Mouse (Mus musculus): Measurements from ENCODE around the gene Itga11.
"Not testable (repeated sequence)": the region's sequence is repeated elsewhere in the genome, so short reads cannot be mapped to it uniquely, and the experiment has no call there.

The Itga11 gene

DNA sequence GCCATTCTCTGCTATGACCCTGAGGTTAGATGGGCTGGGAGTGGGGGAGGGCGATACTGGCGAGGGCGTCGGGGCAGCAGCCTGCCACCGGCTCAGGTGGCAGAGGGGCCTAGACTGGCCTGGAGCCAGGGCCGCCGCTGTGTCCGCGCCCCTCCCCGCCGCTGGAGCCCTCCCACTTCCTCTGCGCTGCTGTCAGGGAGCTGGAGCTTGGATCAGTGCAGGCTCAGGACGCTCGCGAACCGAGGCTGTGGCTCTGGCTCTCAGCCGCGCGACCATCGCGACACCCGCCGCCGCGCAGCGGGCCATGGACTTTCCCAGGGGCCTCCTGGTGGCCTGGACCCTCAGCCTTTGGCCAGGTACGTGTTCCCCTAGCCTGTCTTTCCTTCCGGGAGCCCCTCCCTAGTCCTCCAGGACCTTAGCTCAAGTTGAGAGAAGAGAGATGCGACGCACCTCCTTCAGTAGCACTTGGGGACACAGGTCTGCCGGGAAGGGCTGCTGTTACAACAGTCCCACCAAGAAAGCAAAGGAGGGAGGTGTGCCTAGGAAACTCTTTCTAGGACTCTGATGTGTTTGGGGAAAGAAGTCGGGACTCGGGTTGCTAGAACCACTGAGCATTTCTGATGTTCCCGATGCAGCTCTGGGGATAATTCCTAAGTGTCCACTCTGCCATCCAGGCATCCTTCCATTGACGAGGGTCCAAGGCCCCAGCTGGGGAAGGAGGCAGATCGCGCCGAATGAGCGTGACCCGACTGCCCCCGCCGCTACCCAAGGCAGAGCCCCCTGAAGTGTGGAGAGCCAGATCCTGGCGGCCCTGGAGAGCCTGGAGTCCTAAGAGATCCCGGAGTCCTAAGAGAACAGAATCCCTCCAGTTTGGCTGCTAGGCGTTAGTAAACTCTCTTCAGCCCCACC lies at the start of gene Itga11:
Gene Itga11, plus strand, starts transcription at position 186 of the 909 bp plus-strand sequence.
- no peak for DNase-seq (ENCODE audit: low spot score in 2 of 2)

DNA sequence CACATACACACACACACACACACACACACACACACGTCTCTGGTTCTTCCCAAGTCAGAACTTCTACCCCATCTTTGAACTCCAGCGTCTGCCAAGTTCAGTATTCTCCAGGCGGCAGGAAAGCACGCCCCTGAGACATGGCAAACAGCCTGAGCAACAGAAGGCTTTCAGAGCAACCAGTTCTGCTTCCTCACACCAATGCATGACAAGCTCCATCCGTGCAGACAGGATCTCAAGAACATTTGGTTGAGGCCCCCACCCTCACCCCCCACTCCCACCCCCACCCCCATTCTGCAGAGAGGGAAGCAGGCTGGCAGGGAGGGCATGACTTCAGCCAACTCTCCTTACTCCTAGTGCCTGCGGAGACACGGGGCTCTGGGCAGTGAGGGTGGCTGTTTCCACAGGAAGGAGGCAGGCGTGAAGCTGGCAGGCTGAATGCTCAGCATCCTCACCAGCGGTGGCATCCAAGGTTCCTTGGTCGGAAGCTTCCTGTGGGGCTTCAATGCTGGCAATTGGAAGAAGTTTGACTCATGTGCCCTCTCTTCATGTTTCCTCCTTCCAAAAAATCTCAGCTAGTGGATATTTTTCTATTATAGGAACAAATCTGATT lies 46.9 kb upstream of the Itga11 start:
- DNase-seq (ENCODE audit: low spot score in 2 of 2): no peak

DNA sequence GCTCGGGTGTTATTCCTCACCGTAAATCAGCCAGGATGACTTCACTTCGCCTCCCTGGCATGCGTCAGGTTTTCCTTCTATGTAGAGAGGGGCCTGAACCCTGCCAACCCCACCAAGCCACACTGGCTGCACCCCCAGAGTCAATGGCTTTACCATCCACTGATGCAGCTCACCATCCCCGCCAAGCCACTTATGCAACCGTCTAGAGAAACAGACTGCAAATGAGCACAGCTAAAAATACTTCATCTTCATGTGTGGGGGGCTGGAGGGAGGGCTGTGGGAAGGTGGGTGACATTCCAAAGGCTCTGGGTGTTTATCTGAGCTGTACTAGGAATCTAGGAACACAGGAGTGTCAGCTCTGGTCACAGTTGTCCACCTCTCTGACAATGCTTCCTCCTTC lies 45.2 kb upstream of the Itga11 start:
- DNase-seq (ENCODE audit: low spot score in 2 of 2): no peak

DNA sequence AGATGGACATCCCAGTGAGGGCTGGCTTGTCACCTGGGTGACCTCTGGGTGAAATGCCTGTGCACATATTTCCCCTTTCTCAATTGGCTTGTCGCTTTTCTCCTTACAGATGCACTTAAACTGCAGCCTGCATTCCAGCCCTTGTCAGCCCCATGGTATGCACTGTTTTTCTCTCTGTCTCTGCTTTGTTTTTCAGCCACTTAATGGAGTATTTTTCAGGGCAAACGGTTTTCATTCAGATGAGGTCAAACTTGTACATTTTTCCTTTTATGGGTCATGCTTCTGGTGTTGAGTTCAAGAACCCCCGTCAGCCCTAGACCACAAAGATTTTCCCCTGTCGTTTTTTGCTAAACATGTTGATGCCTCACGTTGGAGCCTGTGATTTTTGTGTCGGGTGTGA lies 39.6 kb upstream of the Itga11 start:
- DNase-seq (ENCODE audit: low spot score in 2 of 2): no peak

DNA sequence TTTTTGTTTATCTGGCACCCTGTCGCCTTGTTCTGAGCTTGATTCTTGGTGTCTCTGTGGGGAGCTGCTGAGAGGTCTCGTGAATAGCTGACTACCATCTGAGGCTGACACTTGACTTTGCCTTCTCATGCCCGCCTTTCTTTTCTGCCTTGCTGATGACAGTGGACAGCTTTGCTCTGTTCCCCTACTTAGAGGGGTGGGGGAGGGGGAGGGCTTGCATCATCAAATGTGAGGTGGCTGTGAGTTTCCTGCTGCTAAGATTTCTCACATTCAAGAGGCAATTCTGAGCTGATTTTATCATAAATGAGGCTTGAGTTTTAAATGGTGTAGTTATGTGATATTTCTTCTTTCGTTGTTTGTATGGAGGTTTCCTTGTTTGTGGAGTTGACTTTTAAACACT lies 37.9 kb upstream of the Itga11 start:
- no peak for DNase-seq (ENCODE audit: low spot score in 2 of 2)

DNA sequence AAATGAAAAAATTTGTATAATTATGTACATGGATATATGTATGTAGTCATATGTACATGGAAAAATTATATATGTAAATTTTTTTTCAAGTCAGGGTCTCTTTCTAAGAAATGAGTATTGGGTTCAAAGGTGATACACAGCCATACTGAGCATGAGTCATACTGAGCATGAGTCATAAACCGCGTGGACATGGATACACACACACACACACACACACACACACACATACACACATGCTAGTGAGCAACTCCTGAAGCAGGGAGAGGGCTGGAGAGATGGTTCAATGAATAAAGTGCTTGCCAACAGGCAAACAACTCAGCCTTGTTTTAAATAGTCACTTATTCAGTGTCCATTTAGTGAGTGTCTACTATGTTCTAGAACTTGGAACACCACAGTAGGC lies 37.4 kb upstream of the Itga11 start:
- DNase-seq (ENCODE audit: low spot score in 2 of 2): no peak

DNA sequence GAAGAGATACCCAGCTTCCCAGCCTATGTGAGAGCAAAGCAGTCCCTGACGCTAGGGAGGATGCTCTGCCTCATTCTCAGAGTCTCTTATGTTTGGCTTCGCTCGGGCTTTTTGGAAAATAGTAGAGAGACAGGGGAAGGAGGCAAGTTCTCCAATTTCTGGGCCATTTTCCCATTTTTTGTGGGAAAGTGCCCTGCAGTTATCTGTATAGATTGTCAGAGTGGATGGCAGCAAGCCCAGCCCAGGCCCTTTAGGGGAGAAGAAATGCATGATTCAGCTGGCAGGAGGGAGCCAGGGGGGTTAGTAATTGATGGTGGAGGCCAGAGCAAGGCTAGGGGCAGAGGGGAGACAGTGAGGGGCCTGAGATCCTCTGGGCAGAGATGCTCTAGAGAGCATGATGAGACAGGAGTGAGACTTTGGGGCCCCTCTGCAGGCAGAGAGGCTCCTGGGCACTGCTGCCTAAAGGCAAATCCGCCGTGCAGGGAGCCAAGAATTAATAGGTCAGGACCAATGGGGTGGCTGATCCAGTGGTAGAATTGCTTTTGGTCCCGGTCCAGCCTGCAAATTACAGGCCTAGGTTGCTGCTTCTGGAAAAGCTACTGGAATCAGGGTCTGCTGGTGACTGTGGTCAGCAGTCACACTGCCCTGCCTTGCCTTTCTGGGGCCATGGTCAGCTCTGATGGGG lies 31.8 kb upstream of the Itga11 start:
- DNase-seq (ENCODE audit: low spot score in 2 of 2): no peak

DNA sequence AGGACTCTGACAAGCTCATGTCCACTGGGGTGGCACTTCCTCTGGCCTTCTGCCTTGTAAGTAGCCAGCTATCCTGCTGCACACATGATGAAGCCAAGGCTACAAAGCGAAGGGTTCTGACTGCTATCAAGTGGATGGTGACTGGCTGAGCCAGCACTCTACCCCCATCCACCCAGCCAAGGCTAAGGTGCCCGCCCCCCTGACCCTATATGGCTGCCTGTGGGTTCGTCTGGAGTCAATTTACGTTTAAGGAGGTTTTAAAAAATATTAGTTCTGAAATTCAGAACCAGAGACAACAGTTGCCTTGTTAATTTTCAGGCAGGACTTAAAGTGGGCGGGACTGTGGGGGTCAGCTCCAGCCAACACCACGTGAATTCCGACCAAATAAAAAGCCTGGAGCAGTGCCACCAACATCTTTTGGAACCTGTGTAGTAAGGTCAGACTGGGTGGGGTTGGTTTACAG lies 30.9 kb upstream of the Itga11 start:
- no peak for DNase-seq (ENCODE audit: low spot score in 2 of 2)

DNA sequence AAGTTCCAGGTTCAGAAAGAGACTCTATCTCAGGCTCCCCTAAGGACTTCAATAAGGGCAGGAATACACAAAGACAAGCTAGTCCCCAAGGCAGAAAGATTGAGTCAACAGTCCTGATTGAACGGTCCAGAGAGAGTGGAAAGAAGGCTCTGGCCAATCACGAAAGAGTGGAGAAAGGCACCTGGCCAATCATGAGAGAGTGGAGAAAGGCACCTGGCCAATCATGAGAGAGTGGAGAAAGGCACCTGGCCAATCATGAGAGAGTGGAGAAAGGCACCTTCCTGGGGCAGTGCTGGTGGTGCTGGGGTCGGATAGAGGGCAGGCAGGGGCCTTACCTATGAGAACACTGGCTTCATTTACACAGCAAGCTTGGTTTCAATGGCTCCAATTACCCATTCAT lies 28.2 kb upstream of the Itga11 start:
- DNase-seq (ENCODE audit: low spot score in 2 of 2): no peak

DNA sequence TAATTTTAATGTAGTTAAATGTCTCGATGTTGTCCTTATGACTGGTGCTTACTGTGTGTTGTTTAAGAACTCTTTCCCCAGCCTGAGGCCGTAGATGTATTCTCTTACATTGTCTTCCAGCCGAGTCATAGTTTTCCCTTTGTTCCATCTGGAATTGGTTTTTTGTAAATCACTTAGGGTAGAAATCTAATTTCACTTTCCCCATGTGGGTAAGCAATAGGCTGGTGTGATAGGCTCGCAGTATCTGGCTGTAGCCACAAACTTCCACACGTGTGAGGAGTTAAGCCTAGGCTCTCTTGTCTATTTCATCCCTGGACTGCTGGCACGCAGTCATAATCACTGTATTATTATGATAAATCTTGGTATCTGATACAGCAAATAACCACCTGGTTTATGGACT lies 26.9 kb upstream of the Itga11 start:
- DNase-seq (ENCODE audit: low spot score in 2 of 2): no peak

DNA sequence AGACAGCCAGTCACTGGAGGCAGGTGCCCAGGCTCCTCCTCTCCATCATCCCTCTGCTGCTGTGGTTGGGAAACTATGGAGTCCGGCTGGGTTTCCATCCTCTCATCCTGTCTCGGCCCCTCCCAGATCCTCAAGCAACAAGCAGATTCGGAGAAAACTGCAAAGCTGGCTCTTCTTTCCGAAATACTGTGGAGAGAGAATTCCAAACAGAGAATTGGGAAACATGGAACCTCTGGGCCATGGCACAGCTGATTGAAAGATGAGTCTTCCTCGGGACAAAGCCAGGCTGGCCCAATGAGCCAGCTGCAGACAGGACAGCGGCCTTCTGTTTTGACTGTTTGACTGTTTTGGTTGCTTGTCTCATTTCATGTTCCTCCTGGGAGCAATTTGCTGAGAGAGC lies 23.3 kb upstream of the Itga11 start:
- DNase-seq (ENCODE audit: low spot score in 2 of 2): no peak

DNA sequence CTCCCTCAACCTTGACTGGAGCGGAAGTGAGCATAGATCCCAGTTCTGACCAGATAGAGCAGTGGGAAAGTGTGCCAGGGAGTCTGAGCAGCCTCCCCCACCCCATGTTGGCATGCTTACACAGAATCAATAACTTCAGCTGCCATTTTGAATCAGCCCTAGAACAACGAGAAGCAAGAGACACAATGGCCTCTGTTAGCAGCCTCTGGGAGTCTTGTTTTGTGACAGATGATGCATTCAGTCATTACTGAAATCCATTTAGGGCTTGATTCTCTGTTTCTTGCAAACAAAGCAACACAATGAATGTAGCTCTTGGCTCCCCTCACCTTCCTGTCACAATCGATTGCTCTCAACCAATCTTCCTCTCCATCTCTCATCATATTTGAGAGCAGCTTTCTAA lies 19.6 kb upstream of the Itga11 start:
- DNase-seq (ENCODE audit: low spot score in 2 of 2): no peak

DNA sequence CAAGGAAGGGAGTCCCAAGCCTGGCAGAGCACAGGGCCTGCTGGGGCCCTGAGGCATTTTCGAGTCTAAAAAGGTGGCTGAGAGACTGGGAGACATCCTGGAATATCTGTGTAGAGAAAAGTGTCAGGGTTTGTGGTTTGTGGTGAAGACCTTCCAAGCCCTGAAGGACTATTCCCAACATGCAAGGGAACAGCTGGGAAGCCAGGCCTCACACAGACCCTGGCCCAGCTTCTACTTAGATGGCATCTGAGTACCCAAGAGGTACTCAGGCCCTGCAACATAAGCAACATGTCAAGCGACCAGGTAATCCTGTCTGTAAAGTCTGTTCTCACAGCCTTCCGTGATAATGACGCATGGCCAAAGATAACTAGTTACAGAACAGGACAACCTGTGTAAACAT lies 18.6 kb upstream of the Itga11 start:
- no peak for DNase-seq (ENCODE audit: low spot score in 2 of 2)

DNA sequence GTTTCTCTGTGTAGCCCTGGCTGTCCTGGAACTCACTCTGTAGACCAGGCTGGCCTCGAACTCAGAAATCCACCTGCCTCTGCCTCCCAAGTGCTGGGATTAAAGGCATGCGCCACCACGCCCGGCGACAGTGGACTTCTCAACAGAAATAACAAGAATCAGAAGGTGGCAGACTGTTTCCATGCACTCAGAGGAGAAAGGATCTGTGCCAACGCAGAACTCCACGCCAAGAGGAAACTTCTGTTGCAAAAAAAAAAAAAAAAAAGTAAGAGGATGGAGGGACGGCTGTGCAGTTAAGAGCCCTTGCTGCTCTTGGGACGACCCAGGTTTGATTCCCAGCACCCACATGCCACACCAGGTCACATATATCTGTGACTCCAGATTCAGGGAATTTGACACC lies 16.7 kb upstream of the Itga11 start:
- not testable (repeated sequence) for DNase-seq (ENCODE audit: low spot score in 2 of 2)

DNA sequence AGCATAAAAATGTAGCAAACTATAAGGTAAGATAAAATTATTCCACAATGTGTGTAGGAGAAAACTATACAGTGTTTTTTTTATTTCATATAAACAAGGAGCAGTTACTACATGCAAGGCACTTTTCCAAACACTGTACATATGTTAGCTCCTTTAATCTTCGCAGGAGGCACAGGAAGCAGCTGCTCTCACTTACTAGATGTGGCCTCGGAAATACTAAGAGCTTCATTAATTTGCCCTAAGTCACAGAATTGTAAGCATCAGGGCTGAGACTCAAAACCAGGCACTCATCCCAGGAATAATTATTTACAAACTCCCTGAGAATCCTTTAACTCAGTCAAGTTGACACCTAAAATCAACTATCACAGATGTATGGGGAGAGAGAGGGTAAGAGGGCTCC lies 14.2 kb upstream of the Itga11 start:
- no peak for DNase-seq (ENCODE audit: low spot score in 2 of 2)

DNA sequence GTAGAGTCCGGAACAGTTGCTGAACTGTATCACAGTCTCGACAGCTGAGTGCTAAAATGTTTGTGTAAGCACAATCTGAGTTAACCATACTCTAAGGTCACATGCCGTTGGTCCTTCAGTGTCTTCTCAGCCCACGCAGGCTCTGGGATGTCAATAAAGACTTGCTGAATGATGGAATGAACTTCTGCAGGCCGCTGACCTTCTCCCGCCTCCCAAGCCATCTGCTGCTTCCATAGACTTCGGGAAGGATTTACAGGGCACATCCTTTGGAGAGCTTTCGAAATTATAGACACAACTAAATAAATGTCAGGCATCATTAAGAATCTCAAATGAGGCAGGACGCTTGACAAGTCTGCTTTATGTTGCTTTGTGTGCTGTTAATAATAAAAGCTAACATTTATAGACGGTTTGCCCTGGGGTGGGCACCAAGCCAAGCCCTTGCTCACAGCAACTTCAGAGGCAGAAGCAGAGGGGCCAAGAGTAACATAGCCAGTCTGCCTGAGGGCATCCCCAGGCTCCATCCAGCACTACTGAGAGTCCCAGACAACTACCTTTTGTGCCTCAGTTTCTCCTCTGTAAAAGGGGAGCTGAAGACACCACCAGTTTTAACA lies 13.4 kb upstream of the Itga11 start:
- DNase-seq (ENCODE audit: low spot score in 2 of 2): no peak

DNA sequence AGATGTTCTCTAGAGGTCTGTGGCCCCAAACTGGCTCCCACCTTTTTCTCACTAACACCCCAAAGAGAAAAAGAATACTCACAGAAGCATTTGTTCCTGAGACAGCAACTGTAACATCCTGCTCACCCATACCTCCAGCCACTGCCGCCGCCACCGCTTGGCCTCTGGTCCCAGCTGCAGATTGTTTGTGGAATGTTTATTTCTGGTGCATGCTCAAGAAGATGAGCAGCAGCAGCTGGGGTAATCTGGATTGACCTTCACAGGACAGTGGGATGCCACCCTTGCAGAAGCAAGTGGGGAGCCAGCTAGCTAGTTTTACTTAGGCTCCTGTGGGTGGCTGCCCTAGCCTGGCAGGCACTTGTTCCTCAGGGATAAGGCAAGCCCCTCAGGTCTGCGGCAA lies 11.7 kb upstream of the Itga11 start:
- no peak for DNase-seq (ENCODE audit: low spot score in 2 of 2)

DNA sequence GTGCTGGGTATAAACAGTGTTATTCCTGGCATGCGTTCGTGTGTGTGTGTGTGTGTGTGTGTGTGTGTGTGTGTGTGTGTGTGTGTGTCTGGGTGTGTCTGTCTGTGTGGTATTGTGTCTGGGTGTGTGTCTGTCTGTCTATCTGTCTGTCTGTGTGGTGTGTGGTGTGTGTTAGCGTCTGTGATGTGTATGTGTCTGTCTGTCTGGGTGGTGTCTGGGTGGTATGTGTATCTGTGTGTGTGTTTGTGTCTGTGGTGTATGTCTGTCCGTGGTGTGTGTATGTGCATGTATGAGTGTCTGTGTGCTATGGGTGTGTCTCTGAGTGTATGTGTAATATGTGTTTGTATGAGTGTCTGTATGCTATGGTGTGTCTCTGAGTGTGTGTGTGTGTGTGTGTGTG lies 9.1 kb upstream of the Itga11 start:
- no peak for DNase-seq (ENCODE audit: low spot score in 2 of 2)

DNA sequence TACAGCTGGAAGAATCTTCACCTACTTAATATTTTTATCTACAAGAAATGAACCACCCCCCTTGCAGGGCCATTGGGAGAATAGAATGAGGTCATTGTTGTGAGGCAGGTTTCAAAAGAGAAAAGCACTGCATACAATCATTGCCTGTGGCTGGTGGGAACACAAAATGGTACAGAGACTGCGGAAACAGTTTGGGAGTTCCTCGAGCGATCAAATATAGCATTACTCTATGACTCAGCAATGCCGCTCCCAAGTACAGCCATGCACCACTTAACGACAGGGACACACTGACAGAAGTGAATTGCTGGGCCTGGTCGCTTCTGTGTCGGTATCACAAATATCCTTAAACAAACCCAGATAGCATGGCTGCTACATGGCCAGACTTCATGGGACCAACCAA lies 4.4 kb upstream of the Itga11 start:
- no peak for DNase-seq (ENCODE audit: low spot score in 2 of 2)

DNA sequence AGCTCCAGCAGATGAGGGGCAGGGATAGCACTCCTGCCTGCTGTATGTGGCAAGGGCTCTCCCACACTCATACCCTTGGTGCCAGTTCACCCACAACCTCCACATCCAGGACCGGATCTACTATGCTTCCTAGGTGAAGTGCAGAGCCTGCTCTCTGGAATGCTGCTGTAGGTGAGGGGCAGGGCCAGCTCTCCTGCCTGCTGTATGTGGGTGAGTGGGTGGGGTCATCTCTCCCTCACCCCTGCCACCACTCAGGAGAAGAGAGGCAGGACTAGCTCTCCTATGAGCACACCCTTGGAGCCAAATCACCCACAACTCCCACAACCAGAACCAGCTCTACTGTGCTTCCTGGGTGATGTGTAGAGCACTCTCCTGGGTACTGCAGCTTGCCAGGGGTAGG lies 2.5 kb upstream of the Itga11 start:
- no peak for DNase-seq (ENCODE audit: low spot score in 2 of 2)

DNA sequence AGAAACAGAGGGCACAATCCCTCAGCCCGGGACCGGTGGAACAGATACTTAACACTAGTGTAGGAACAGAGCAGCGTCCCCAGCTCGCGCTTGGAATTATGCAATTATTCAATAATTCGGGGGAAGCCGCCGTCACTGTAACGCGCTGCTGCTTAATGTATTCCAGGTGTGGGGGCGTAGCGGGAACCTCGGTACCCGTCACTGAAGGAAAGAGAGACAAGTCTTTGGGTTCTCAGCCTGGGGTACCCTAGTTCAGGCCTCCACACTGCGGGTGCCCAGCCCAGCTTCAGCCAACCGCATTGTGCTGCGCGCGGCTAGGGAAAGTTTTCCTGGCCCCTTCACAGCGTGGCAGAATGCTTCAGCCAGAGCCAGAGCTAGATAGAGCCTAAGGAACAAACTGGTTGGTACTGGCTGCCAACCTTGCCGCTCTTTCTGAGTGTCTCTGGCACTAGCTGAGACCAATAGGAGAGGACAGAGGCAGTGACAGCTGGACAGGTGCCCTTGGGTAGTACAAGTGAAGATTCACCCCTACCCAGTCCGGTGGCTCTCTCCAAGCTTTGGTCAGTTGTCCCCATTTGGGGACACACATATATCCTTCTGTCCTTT lies 1.0 kb downstream of the Itga11 start:
- no peak for DNase-seq (ENCODE audit: low spot score in 2 of 2)

DNA sequence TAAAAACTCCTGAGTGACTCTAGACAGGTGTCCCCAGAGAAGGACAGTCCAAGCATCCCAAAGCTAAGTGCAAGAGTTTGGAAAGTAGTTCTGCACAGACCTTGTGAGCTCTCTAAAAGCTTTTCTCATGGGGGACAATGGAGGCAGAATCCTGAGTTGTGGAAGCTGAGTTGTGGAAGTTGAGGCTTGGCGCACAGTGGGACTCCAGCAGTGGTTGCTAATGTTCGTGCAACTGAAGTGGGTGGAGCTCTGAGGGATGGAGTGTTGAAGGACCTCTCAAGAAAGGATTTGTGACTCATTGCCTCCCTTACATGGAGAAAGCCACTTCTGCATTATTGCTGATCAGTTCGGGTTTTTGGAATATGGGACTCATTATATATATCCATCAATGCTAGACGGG lies 1.8 kb downstream of the Itga11 start:
- DNase-seq (ENCODE audit: low spot score in 2 of 2): no peak
